Mouse (Mus musculus): ENCODE results near the gene Mxd1. TPM values are rescaled to one million over a fixed set of nuclear protein-coding genes. Genes with fewer than 3 reads are reported as not detected.

Mxd1 gene
- polyA plus RNA-seq (2015; fragmentation: Nextera tagmentation; extraction: Ambion mirVana), result 10.0 and 11.2 TPM in 2 replicates

DNA sequence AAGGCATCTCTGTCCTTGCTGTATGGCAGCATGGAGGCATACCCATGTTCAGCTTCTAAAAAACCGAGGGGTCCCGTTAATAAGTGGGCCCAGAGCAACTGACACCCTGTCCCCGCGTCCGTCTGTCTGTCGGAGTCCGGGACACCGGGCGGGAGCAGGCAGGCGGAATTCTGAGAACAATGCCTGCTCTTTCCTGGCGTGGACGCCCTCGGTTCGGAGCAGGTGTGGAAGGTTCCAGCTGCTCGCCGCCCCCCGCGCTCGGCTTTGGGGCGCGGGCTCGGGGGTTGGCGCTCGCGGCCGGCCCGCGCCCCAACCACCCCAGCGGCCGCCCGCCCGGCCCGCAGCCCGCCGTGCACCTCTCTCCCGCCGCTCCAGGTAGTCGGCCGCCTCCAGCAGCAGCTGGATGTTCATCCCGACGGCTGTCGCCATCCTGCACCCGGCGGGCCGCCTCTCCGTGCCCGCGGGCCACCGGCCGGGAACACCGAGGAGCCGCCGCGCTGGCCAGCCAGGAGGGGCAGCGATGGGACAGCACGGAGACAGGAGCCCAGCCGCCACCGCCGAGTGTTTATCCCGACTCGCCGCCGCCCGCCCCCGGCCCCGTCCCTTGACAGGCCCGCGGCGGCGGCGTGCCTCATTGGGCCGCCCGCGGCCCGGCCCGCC lies at the start of gene Mxd1:
Gene Mxd1, minus strand, starts transcription at position 582 of the 660 bp plus-strand sequence.
- DNase-seq (ENCODE audit: low spot score), result no peak

GRCm38 (mm10) chr6:86708072-86708774 lies 39.3 kb upstream of the Mxd1 start:
- DNase-seq (ENCODE audit: low spot score), result no peak

- DNase-seq (ENCODE audit: low spot score), result no peak
These were observed 33.6 kb upstream of the Mxd1 start for GRCm38 (mm10) chr6:86702577-86702976.

- DNase-seq (ENCODE audit: low spot score), result peak; percentile 17
These were observed 28.9 kb upstream of the Mxd1 start for GRCm38 (mm10) chr6:86697903-86698302.

DNA sequence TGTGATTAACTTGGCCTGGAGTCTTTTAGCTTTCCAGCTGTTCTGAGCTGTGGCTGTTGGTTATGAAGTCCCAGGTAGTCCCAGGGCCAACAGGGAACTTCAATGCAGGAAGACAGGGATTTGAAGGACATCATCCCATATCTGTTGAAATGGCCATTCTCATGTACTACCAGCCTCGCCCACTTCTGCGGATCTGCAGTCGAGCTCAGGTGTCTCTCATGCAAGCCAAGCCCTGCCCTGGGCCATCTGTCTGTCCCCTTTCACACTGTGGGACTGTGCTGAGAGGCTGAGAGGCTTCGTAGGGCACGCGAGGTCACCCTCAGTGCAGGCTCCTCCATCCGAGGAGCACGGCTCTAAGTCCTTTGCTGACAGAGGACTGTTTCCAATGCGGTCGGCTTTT lies 27.3 kb upstream of the Mxd1 start:
- DNase-seq (ENCODE audit: low spot score), result no peak

DNA sequence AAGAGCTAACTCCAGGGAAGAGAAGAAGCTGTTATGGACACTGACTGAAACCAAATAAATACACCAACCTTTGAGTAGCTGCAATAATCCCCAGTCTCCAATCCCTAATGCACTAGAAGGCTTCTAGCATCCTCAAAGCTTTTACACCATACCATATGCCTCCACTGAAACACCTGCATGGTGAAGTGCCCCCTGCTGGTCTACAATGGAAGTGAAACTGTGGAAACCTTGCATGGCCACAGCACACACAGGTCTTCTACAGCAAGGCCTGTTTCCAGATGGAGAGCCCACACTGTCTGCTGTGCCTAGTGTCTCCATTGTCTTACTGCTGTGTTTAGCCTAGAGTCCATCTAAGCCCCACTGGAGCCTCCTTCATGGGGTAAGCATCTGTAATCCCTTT lies 25.5 kb upstream of the Mxd1 start:
- DNase-seq (ENCODE audit: low spot score), result peak; percentile 73

GRCm38 (mm10) chr6:86689671-86690070 lies 20.7 kb upstream of the Mxd1 start:
- DNase-seq (ENCODE audit: low spot score), result no peak

DNA sequence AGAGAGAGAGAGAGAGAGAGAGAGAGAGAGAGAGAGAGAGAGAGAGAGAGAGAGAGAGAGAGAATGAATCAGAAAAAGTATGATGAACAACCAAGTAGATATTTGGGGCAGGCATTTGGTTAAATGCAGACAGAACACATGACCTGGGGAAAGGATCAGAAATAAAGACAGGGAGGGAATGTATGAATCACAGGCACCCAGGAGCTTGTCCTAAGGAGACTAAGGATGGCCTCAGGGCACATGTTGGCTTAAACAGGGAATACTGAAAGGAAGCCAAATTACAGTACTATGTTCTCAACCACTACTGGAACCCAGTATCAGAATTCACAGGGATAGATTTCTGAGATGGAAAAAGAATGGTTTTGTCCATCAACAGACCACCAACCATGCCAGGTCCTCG lies 18.0 kb upstream of the Mxd1 start:
- DNase-seq (ENCODE audit: low spot score), result no peak

DNA sequence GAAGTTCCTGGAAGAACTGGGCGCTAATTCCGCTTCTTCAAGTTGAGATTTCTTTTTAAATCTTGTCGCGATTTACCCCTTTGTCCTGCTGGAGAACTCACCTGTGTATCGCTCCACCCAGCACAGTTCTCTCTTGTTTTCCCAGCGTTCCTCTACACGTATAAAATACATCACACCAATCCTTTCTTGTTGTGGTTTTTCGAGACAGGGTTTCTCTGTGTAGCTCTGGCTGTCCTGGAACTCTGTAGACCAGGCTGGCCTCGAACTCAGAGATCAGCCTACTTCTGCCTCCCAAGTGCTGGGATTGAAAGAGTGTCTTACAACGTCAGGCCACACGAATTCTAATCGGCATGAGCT lies 15.7 kb upstream of the Mxd1 start:
- no peak for DNase-seq (ENCODE audit: low spot score)

- DNase-seq (ENCODE audit: low spot score), result peak; percentile 93
These were observed 15.1 kb upstream of the Mxd1 start, which contains the start of gene Snrnp27 for GRCm38 (mm10) chr6:86683872-86684654. TSS of gene Snrnp27 (minus strand) at chr6:86684522.

GRCm38 (mm10) chr6:86681289-86681688 lies 12.3 kb upstream of the Mxd1 start:
- no peak for DNase-seq (ENCODE audit: low spot score)

GRCm38 (mm10) chr6:86678341-86678740 lies 9.4 kb upstream of the Mxd1 start:
- no peak for DNase-seq (ENCODE audit: low spot score)

- peak; percentile 85 for DNase-seq (ENCODE audit: low spot score)
These were observed 1.9 kb upstream of the Mxd1 start for GRCm38 (mm10) chr6:86670873-86671272.

DNA sequence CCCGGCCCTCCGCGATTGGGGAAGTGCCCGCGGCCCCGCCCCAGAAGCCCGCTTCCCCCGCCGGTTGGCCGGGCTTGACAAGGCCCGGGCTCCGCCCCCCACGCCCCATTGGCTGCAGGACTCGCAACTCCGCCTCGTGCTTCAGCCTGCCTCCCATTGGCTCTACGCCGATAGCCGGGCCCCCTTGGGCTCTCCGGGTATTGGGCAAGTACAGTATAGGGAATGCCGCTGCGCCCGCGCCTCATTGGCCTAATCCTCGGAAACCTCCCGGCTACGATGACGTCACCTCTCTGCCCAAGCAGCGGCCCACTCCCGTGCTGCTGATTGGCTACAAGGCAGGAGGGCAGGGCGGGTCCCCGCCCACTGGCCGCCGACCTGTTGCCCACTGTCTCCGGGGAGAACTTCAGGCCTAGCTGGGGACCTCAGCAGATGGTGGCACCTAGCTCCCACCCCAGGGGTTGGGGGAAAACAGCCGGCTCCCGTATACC lies 323 bp upstream of the Mxd1 start:
- DNase-seq (ENCODE audit: low spot score), result peak; percentile 100

- DNase-seq (ENCODE audit: low spot score), result no peak
These were observed 1.9 kb downstream of the Mxd1 start for GRCm38 (mm10) chr6:86667061-86667460.

GRCm38 (mm10) chr6:86665560-86666307 lies 3.2 kb downstream of the Mxd1 start:
- DNase-seq (ENCODE audit: low spot score), result no peak

- DNase-seq (ENCODE audit: low spot score), result no peak
These were observed 3.9 kb downstream of the Mxd1 start for GRCm38 (mm10) chr6:86665076-86665475.

- no peak for DNase-seq (ENCODE audit: low spot score)
These were observed 8.6 kb downstream of the Mxd1 start for GRCm38 (mm10) chr6:86660161-86660877.

- DNase-seq (ENCODE audit: low spot score), result no peak
These were observed 10.5 kb downstream of the Mxd1 start for GRCm38 (mm10) chr6:86658501-86658900.

DNA sequence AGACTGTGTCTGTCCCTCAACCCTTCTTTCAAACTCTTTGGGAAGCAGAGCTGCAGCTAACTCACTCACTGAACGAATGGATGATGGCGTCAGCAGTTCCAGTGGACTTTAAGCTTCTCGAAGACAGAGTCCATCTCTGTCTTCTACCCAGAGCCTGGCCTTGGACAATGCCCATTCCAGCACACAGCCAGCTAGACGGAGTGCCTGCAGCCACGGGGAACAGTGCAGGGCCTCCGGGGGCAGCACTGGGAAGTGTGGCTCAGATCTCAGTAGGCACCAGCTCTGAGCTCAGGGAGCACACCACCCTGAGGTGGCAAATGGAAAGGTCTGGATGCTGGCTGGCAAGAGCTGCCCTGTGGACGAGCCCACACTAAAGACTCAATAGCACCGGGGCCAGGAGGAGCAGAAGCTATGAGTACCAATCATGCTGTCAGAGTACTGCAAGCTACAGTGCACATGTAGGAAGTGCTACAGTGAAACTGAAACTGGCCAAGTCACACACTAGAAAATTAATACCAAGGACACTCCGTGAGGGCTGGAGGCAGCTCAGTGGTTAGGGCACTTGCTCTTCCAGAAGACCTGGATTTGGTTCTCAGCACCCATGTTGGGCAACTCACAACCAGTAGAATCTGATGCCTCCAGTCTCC lies 14.6 kb downstream of the Mxd1 start:
- no peak for DNase-seq (ENCODE audit: low spot score)
